In genomic region chr1:75480735-75481134, GRCm38 (mm10) we compare ENCODE assay signal across 15 mouse cellular contexts. TPM values are rescaled to one million over a fixed set of nuclear protein-coding genes. Genes with fewer than 3 reads are reported as not detected.
DNase-seq lines count a peak whose midpoint lies in the region; ATAC-seq and TF ChIP-seq lines count a peak whose summit lies in the region.
"Had no signal": no experiment of that assay in that cellular context is flagged by ENCODE, and none has a peak within 500 bp of the region (broad histone marks: within the 10 kb centered on the region; RNA-seq: fewer than 3 reads in every experiment).

No protein-coding gene starts in this region.

- TF ChIP-seq CTCF in cortical plate, adult 2 months (IDR thresholded peaks at IDR 0.05; ENCODE audit: extremely low read depth, insufficient read depth, low read length) = no peak

- ATAC-seq in forebrain, embryonic 13.5 days = no peak
- ATAC-seq in hindbrain, embryonic 16.5 days = no peak
- ATAC-seq in neural tube, embryonic 12.5 days (ENCODE audit: low FRiP score, low read depth) = no peak
- ATAC-seq: activated CD4-positive, CD25-positive, alpha-beta regulatory T cell, adult 4 months had no signal

- peaks cover 36% of the 10 kb centered on the region for H3K27me3 ChIP-seq in forebrain, embryonic 13.5 days
- H3K27me3 ChIP-seq in forebrain, embryonic 10.5 days (ENCODE audit: poor library complexity, severe bottlenecking) = peaks cover 81% of the 10 kb centered on the region
- peaks cover 10% of the 10 kb centered on the region for H3K27me3 ChIP-seq in hindbrain, embryonic 16.5 days (replicated peaks; ENCODE audit: control insufficient read depth, insufficient read depth, low read length)
- H3K27me3 ChIP-seq in neural tube, embryonic 12.5 days (replicated peaks) = peaks cover 33% of the 10 kb centered on the region

- peaks cover 37% of the 10 kb centered on the region for H3K4me1 ChIP-seq in forebrain, embryonic 13.5 days
- peaks cover 40% of the 10 kb centered on the region for H3K4me1 ChIP-seq in forebrain, embryonic 10.5 days
- H3K4me1 ChIP-seq in cortical plate, adult 2 months (ENCODE audit: control insufficient read depth, insufficient read depth, low read length) = no peaks in the 10 kb centered on the region
- peaks cover 21% of the 10 kb centered on the region for H3K4me1 ChIP-seq in hindbrain, embryonic 16.5 days (ENCODE audit: control insufficient read depth, insufficient read depth, low read depth, low read length)
- H3K4me1 ChIP-seq in neural tube, embryonic 12.5 days = peaks cover 36% of the 10 kb centered on the region

- H3K4me3 ChIP-seq in forebrain, embryonic 13.5 days = peak overlapping the region; percentile 87
- H3K4me3 ChIP-seq in forebrain, embryonic 10.5 days = no peak overlapping the region
- peak overlapping the region; percentile 98 for H3K4me3 ChIP-seq in cortical plate, adult 2 months (ENCODE audit: insufficient read depth, low read length)
- H3K4me3 ChIP-seq in hindbrain, embryonic 16.5 days (ENCODE audit: low read length) = peak overlapping the region; percentile 88
- peak overlapping the region; percentile 84; the same call in 1 of the 2 replicates for H3K4me3 ChIP-seq in neural tube, embryonic 12.5 days

- DNase-seq in forebrain, embryonic 10.5 days (ENCODE audit: extremely low spot score, low spot score) = no peak
- no peak for DNase-seq in ovary, postnatal 14 days (ENCODE audit: low spot score)
- DNase-seq in cerebellum, postnatal 14 days = no peak
- DNase-seq in retina, postnatal 1 day = no peak
- DNase-seq: cerebellum, postnatal 10 days; kidney, adult 8-10 months; lung, postnatal 14 days; thymus, adult 2 months had no signal

- no peaks in the 10 kb centered on the region for H3K9me3 ChIP-seq in forebrain, embryonic 13.5 days (replicated peaks)
- H3K9me3 ChIP-seq in forebrain, embryonic 10.5 days = no peaks in the 10 kb centered on the region
- no peaks in the 10 kb centered on the region for H3K9me3 ChIP-seq in hindbrain, embryonic 16.5 days (ENCODE audit: control insufficient read depth, low read length)
- no peaks in the 10 kb centered on the region for H3K9me3 ChIP-seq in neural tube, embryonic 12.5 days
- H3K9me3 ChIP-seq: embryonic facial prominence, embryonic 12.5 days had no signal

- peaks cover 47% of the 10 kb centered on the region for H3K36me3 ChIP-seq in forebrain, embryonic 13.5 days (ENCODE audit: poor library complexity, severe bottlenecking)
- H3K36me3 ChIP-seq in forebrain, embryonic 10.5 days (replicated peaks) = peaks cover 19% of the 10 kb centered on the region
- peaks cover 23% of the 10 kb centered on the region for H3K36me3 ChIP-seq in hindbrain, embryonic 16.5 days (ENCODE audit: control insufficient read depth, insufficient read depth, low read length)
- peaks cover 32% of the 10 kb centered on the region for H3K36me3 ChIP-seq in neural tube, embryonic 12.5 days

- 86% methylated on average over 7 of the region's 7 CpGs for WGBS in forebrain, embryonic 13.5 days
- WGBS in forebrain, embryonic 10.5 days = 88% methylated on average over 7 of the region's 7 CpGs
- WGBS in hindbrain, embryonic 16.5 days = 83% methylated on average over 7 of the region's 7 CpGs
- WGBS in neural tube, embryonic 12.5 days = 79% methylated on average over 7 of the region's 7 CpGs

- H3K27ac ChIP-seq in forebrain, embryonic 13.5 days = no peak overlapping the region
- H3K27ac ChIP-seq in forebrain, embryonic 10.5 days = no peak overlapping the region
- H3K27ac ChIP-seq in cortical plate, adult 2 months (ENCODE audit: insufficient read depth, low read length) = no peak overlapping the region
- H3K27ac ChIP-seq in hindbrain, embryonic 16.5 days (ENCODE audit: low read depth, low read length) = no peak overlapping the region
- no peak overlapping the region for H3K27ac ChIP-seq in neural tube, embryonic 12.5 days
- H3K27ac ChIP-seq: embryonic facial prominence, embryonic 12.5 days; liver, embryonic 14.5 days had no signal

- no peak for TF ChIP-seq POLR2A in cortical plate, adult 2 months (IDR thresholded peaks at IDR 0.05; ENCODE audit: extremely low read depth, insufficient read depth, low read length)

- peak overlapping the region; percentile 90 for H3K4me2 ChIP-seq in forebrain, embryonic 13.5 days
- peak overlapping the region; percentile 87 for H3K4me2 ChIP-seq in hindbrain, embryonic 16.5 days (ENCODE audit: low read length)
- H3K4me2 ChIP-seq in neural tube, embryonic 12.5 days (replicated peaks) = peak overlapping the region; percentile 93

- 0 out of 2 replicates have a peak overlapping the region, but pooled peaks have one; percentile 87 for H3K9ac ChIP-seq in forebrain, embryonic 13.5 days
- 0 out of 2 replicates have a peak overlapping the region, but pooled peaks have one; percentile 17 for H3K9ac ChIP-seq in hindbrain, embryonic 16.5 days (ENCODE audit: low read depth, low read length)
- H3K9ac ChIP-seq in neural tube, embryonic 12.5 days = no peak overlapping the region
- H3K9ac ChIP-seq: embryonic facial prominence, embryonic 12.5 days; liver, embryonic 14.5 days had no signal

RNA-seq across cellular contexts. Expression of gene Tmem198, which starts 1.4 kb away (rescaled TPM):
- polyA plus RNA-seq in forebrain, embryonic 13.5 days (2015; fragmentation: Nextera tagmentation; extraction: Ambion mirVana) = 34.0 and 35.5 TPM in 2 replicates
- 4.5 and 6.1 TPM in 2 replicates for polyA plus RNA-seq in forebrain, embryonic 10.5 days (2016; fragmentation: Nextera tagmentation; extraction: Ambion mirVana)
- 103 and 108 TPM in 2 replicates for polyA plus RNA-seq in cortical plate, adult 2 months (2012; rRNA removed)
- 50.5 and 52.5 TPM in 2 replicates for polyA plus RNA-seq in hindbrain, embryonic 16.5 days (2015; fragmentation: Nextera tagmentation; extraction: Ambion mirVana)
- polyA plus RNA-seq in neural tube, embryonic 12.5 days (2016; fragmentation: Nextera tagmentation; extraction: Ambion mirVana) = 28.9 and 30.4 TPM in 2 replicates

RNA-seq across cellular contexts. Expression of gene Chpf, which starts 1.6 kb away (rescaled TPM):
- polyA plus RNA-seq in forebrain, embryonic 13.5 days (2015; fragmentation: Nextera tagmentation; extraction: Ambion mirVana) = 16.9 and 18.6 TPM in 2 replicates
- 20.1 and 20.5 TPM in 2 replicates for polyA plus RNA-seq in forebrain, embryonic 10.5 days (2016; fragmentation: Nextera tagmentation; extraction: Ambion mirVana)
- 78.0 and 81.6 TPM in 2 replicates for polyA plus RNA-seq in cortical plate, adult 2 months (2012; rRNA removed)
- polyA plus RNA-seq in hindbrain, embryonic 16.5 days (2015; fragmentation: Nextera tagmentation; extraction: Ambion mirVana) = 42.1 and 46.4 TPM in 2 replicates
- polyA plus RNA-seq in neural tube, embryonic 12.5 days (2016; fragmentation: Nextera tagmentation; extraction: Ambion mirVana) = 43.6 and 43.7 TPM in 2 replicates

RNA-seq across cellular contexts. Expression of gene Obsl1, which starts 25.5 kb away (rescaled TPM):
- polyA plus RNA-seq in forebrain, embryonic 13.5 days (2015; fragmentation: Nextera tagmentation; extraction: Ambion mirVana) = 15.5 and 17.2 TPM in 2 replicates
- 34.5 and 35.8 TPM in 2 replicates for polyA plus RNA-seq in forebrain, embryonic 10.5 days (2016; fragmentation: Nextera tagmentation; extraction: Ambion mirVana)
- polyA plus RNA-seq in cortical plate, adult 2 months (2012; rRNA removed) = 32.9 and 34.5 TPM in 2 replicates
- 25.4 and 26.1 TPM in 2 replicates for polyA plus RNA-seq in hindbrain, embryonic 16.5 days (2015; fragmentation: Nextera tagmentation; extraction: Ambion mirVana)
- 49.0 and 50.6 TPM in 2 replicates for polyA plus RNA-seq in neural tube, embryonic 12.5 days (2016; fragmentation: Nextera tagmentation; extraction: Ambion mirVana)
- polyA plus RNA-seq: activated CD4-positive, CD25-positive, alpha-beta regulatory T cell, adult 4 months had no signal

RNA-seq across cellular contexts. Expression of gene Inha, which starts 26.1 kb away (rescaled TPM):
- 5.8 and 8.0 TPM in 2 replicates for polyA plus RNA-seq in forebrain, embryonic 13.5 days (2015; fragmentation: Nextera tagmentation; extraction: Ambion mirVana)
- 2.7 and 2.9 TPM in 2 replicates for polyA plus RNA-seq in forebrain, embryonic 10.5 days (2016; fragmentation: Nextera tagmentation; extraction: Ambion mirVana)
- polyA plus RNA-seq in cortical plate, adult 2 months (2012; rRNA removed) = 88.7 and 90.3 TPM in 2 replicates
- 17.9 and 18.7 TPM in 2 replicates for polyA plus RNA-seq in hindbrain, embryonic 16.5 days (2015; fragmentation: Nextera tagmentation; extraction: Ambion mirVana)
- 7.3 and 10.0 TPM in 2 replicates for polyA plus RNA-seq in neural tube, embryonic 12.5 days (2016; fragmentation: Nextera tagmentation; extraction: Ambion mirVana)
- polyA plus RNA-seq: activated CD4-positive, CD25-positive, alpha-beta regulatory T cell, adult 4 months had no signal

RNA-seq across cellular contexts. Expression of gene Asic4, which starts 30.5 kb away (rescaled TPM):
- polyA plus RNA-seq in forebrain, embryonic 13.5 days (2015; fragmentation: Nextera tagmentation; extraction: Ambion mirVana) = 4.0 and 5.4 TPM in 2 replicates
- polyA plus RNA-seq in forebrain, embryonic 10.5 days (2016; fragmentation: Nextera tagmentation; extraction: Ambion mirVana) = 3.1 and 3.4 TPM in 2 replicates
- 4.6 and 8.3 TPM in 2 replicates for polyA plus RNA-seq in cortical plate, adult 2 months (2012; rRNA removed)
- 20.3 and 21.6 TPM in 2 replicates for polyA plus RNA-seq in hindbrain, embryonic 16.5 days (2015; fragmentation: Nextera tagmentation; extraction: Ambion mirVana)
- polyA plus RNA-seq in neural tube, embryonic 12.5 days (2016; fragmentation: Nextera tagmentation; extraction: Ambion mirVana) = 22.1 and 24.3 TPM in 2 replicates
- polyA plus RNA-seq: activated CD4-positive, CD25-positive, alpha-beta regulatory T cell, adult 4 months had no signal
